Mouse (Mus musculus) bone marrow macrophage, adult 2 months (primary cell): ENCODE measurements around the gene Zfp217. TPM values are rescaled to one million over a fixed set of nuclear protein-coding genes. Genes with fewer than 3 reads are reported as not detected.

Experiments
- H3K27ac ChIP-seq: 2 replicates; pipeline ENCODE4 v1.5.1; 2012; ENCODE audit warnings: low read depth, low read length; ENCODE audit not compliant: insufficient read depth
- H3K4me1 ChIP-seq: 2 replicates; pipeline ENCODE4 v1.6.1; 2012; ENCODE audit warnings: low read length; ENCODE audit not compliant: control insufficient read depth, insufficient read depth
- H3K4me3 ChIP-seq: 2 replicates; pipeline ENCODE4 v1.5.1; 2012; ENCODE audit warnings: mild to moderate bottlenecking, low read length, moderate library complexity; ENCODE audit not compliant: insufficient read depth
- CTCF ChIP-seq: IDR thresholded peaks from 2 replicates; pipeline ENCODE4 v1.5.1; 2012; ENCODE audit warnings: low read depth, mild to moderate bottlenecking, low read length, moderate library complexity
- POLR2A ChIP-seq: IDR thresholded peaks from 2 replicates; pipeline ENCODE4 v1.6.1; 2012; ENCODE audit warnings: mild to moderate bottlenecking, low read depth, low read length, borderline replicate concordance
- polyA plus RNA-seq: library from polyadenylated mRNA; stranded (reverse); fragments of >200 nt; gene quantifications from 2 replicates; pipeline ENCODE4 v1.2.4, GENCODE M21; 2012; ENCODE audit not compliant: missing spikeins, insufficient read depth, insufficient read length

The Zfp217 gene
- polyA plus RNA-seq, 1 experiment: 45.3 TPM

- TF ChIP-seq CTCF (no peak), POLR2A (no peak)
- peak overlapping the region; percentile 55; the same call in 1 of the 2 replicates for H3K4me3 ChIP-seq
- peak overlapping the region; percentile 99 for H3K27ac ChIP-seq
- H3K4me1 ChIP-seq: peaks cover 31% of the 10 kb centered on the region
Measured at GRCm38 (mm10) chr2:170152856-170153255, 5.0 kb upstream of the Zfp217 start.

GRCm38 (mm10) chr2:170152036-170152686, 4.3 kb upstream of the Zfp217 start:
- TF ChIP-seq POLR2A (no peak), CTCF (no peak)
- H3K27ac ChIP-seq: peak overlapping the region; percentile 99
- no peak overlapping the region for H3K4me3 ChIP-seq
- peaks cover 30% of the 10 kb centered on the region for H3K4me1 ChIP-seq

GRCm38 (mm10) chr2:170151470-170151869, 3.6 kb upstream of the Zfp217 start:
- H3K27ac ChIP-seq: no peak overlapping the region
- peaks cover 33% of the 10 kb centered on the region for H3K4me1 ChIP-seq
- H3K4me3 ChIP-seq: no peak overlapping the region
- no peak for TF ChIP-seq CTCF
- no peak for TF ChIP-seq POLR2A

- Histone ChIP-seq H3K27ac (peak overlapping the region; percentile 78), H3K4me3 (no peak overlapping the region), H3K4me1 (peaks cover 48% of the 10 kb centered on the region)
- TF ChIP-seq CTCF (no peak), POLR2A (no peak)
Measured at GRCm38 (mm10) chr2:170148828-170149227, 925 bp upstream of the Zfp217 start.

GRCm38 (mm10) chr2:170147170-170147569, 733 bp downstream of the Zfp217 start:
- TF ChIP-seq CTCF (no peak), POLR2A (no peak)
- peaks cover 44% of the 10 kb centered on the region for H3K4me1 ChIP-seq
- peak overlapping the region; percentile 78 for H3K27ac ChIP-seq
- H3K4me3 ChIP-seq: peak overlapping the region; percentile 10; the same call in 1 of the 2 replicates

DNA sequence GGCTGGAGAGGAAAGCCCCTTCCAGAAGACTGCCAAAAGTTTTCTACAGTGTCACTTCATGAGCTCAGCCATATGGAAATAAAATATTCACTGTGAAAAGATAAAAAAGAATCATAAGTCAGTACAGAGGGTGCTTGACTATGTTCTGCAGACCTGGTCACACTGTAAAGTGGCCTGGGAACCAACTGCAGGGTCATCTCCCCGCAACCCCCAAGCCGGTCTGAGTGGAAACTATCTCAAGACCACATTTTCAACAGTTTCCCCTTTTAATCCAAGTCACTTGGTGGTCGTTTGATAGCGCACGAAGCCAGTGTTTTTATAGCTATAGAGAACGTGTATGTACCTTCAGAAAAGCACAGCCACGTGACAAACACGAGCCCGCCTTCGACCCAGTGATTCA, 3.6 kb downstream of the Zfp217 start:
- TF ChIP-seq POLR2A (no peak), CTCF (no peak)
- H3K4me3 ChIP-seq: no peak overlapping the region
- no peak overlapping the region for H3K27ac ChIP-seq
- H3K4me1 ChIP-seq: peaks cover 39% of the 10 kb centered on the region

DNA sequence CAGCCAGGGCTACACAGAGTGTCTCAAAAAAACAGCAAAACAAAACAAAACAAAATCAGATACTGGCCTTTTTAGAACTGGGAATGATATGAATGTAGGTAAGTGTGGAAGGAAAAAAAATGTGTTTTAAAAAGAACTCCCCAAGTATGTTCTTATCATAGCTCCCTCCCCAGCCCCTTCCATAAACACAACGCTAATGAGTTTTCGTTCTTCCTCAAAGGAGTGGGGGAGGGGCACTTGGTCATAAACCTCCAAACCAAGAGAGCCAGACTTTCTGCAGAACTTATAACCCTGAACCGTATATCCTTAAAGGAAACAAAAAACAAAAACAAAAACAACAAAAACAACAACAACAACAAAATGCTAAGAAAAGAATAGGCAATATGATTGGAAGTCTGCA, 4.0 kb downstream of the Zfp217 start:
- Histone ChIP-seq H3K4me1 (peaks cover 34% of the 10 kb centered on the region), H3K27ac (no peak overlapping the region), H3K4me3 (no peak overlapping the region)
- TF ChIP-seq POLR2A: no peak
- TF ChIP-seq CTCF: no peak

DNA sequence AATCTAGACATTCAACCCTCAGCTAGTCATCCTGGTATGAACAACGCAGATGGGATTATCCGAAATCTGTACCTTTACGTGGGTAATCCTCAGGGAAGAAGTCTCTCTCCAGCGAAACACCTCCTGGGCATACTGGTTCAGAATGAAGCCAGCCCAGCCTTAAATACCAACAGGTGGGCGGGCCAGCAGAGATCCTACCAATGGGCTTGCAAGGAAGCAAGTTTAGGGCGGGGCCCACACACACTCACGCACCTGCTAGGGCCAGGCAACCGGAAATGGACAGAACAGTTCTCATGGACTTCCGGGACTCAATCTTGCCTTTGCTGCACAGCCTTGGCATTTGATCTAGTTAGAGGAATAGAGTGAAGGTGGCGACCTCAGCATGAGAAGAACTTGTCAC, 5.4 kb downstream of the Zfp217 start:
- no peak for TF ChIP-seq POLR2A
- TF ChIP-seq CTCF: no peak
- Histone ChIP-seq H3K4me1 (peaks cover 23% of the 10 kb centered on the region), H3K27ac (no peak overlapping the region), H3K4me3 (no peak overlapping the region)

- H3K4me1 ChIP-seq: peaks cover 20% of the 10 kb centered on the region
- no peak overlapping the region for H3K4me3 ChIP-seq
- no peak for TF ChIP-seq CTCF
- no peak for TF ChIP-seq POLR2A
- H3K27ac ChIP-seq: no peak overlapping the region
Measured at GRCm38 (mm10) chr2:170141481-170141880, 6.4 kb downstream of the Zfp217 start.

- no peak for TF ChIP-seq CTCF
- no peak for TF ChIP-seq POLR2A
- H3K27ac ChIP-seq: no peak overlapping the region
Measured at GRCm38 (mm10) chr2:170139411-170140046, 8.4 kb downstream of the Zfp217 start.

More at GRCm38 (mm10) chr2:170139411-170140046, 8.4 kb downstream of the Zfp217 start:
- Histone ChIP-seq H3K4me1 (peaks cover 17% of the 10 kb centered on the region), H3K4me3 (no peak overlapping the region)
